Mouse (Mus musculus): ENCODE measurements around the gene Ndufaf2. TPM values are rescaled to one million over a fixed set of nuclear protein-coding genes. Genes with fewer than 3 reads are reported as not detected.

Gene Ndufaf2
- polyA plus RNA-seq, 1 experiment from 2014 or later, result 69.3 TPM

- Histone ChIP-seq H3K27ac (no peak overlapping the region), H3K9ac (no peak overlapping the region), H3K9me3 (replicated peaks) (no peaks in the 10 kb centered on the region), H3K4me2 (replicated peaks) (no peak overlapping the region), H3K4me1 (peaks cover 5% of the 10 kb centered on the region; the same call in 1 of the 2 replicates), H3K36me3 (no peaks in the 10 kb centered on the region), H3K27me3 (no peaks in the 10 kb centered on the region), H3K4me3 (no peak overlapping the region)
- no peak for ATAC-seq (ENCODE audit: low FRiP score)
- 84% methylated on average over 5 of the region's 5 CpGs for WGBS
Measured at GRCm38 (mm10) chr13:108113536-108113935, 44.9 kb downstream of the Ndufaf2 start.

GRCm38 (mm10) chr13:108110929-108111328 lies 47.5 kb downstream of the Ndufaf2 start:
- no peak overlapping the region for H3K27ac ChIP-seq
- H3K4me1 ChIP-seq, result peaks cover 5% of the 10 kb centered on the region; the same call in 1 of the 2 replicates
- no peak overlapping the region for H3K4me3 ChIP-seq
- no peaks in the 10 kb centered on the region for H3K27me3 ChIP-seq
- no peaks in the 10 kb centered on the region for H3K36me3 ChIP-seq
- ATAC-seq (ENCODE audit: low FRiP score), result no peak
- WGBS, result 94% methylated on average over 6 of the region's 6 CpGs
- H3K4me2 ChIP-seq (replicated peaks), result no peak overlapping the region
- no peaks in the 10 kb centered on the region for H3K9me3 ChIP-seq (replicated peaks)
- no peak overlapping the region for H3K9ac ChIP-seq

GRCm38 (mm10) chr13:108100700-108101099 lies 57.7 kb downstream of the Ndufaf2 start:
- Histone ChIP-seq H3K4me2 (replicated peaks) (no peak overlapping the region), H3K36me3 (0 out of 2 replicates have a peak, but pooled peaks cover 5% of the 10 kb centered on the region), H3K4me1 (no peaks in the 10 kb centered on the region), H3K4me3 (no peak overlapping the region), H3K27ac (no peak overlapping the region), H3K9me3 (replicated peaks) (no peaks in the 10 kb centered on the region), H3K9ac (no peak overlapping the region), H3K27me3 (no peaks in the 10 kb centered on the region)
- no peak for ATAC-seq (ENCODE audit: low FRiP score)
- WGBS, result 41% methylated on average over 2 of the region's 2 CpGs

- Histone ChIP-seq H3K9ac (no peak overlapping the region), H3K4me1 (no peaks in the 10 kb centered on the region), H3K4me2 (replicated peaks) (no peak overlapping the region), H3K4me3 (no peak overlapping the region), H3K9me3 (replicated peaks) (no peaks in the 10 kb centered on the region), H3K27me3 (no peaks in the 10 kb centered on the region), H3K36me3 (0 out of 2 replicates have a peak, but pooled peaks cover 5% of the 10 kb centered on the region), H3K27ac (no peak overlapping the region)
- WGBS, result 82% methylated on average over 7 of the region's 7 CpGs
- no peak for ATAC-seq (ENCODE audit: low FRiP score)
Measured at GRCm38 (mm10) chr13:108096446-108096845, 62.0 kb downstream of the Ndufaf2 start.

- ATAC-seq (ENCODE audit: low FRiP score), result no peak
- 91% methylated on average over 7 of the region's 7 CpGs for WGBS
Measured at GRCm38 (mm10) chr13:108095617-108096016, 62.8 kb downstream of the Ndufaf2 start.

GRCm38 (mm10) chr13:108094681-108095080 lies 63.7 kb downstream of the Ndufaf2 start:
- Histone ChIP-seq H3K36me3 (0 out of 2 replicates have a peak, but pooled peaks cover 5% of the 10 kb centered on the region), H3K27ac (no peak overlapping the region), H3K4me3 (no peak overlapping the region), H3K4me1 (no peaks in the 10 kb centered on the region), H3K9ac (no peak overlapping the region), H3K4me2 (replicated peaks) (no peak overlapping the region), H3K27me3 (no peaks in the 10 kb centered on the region), H3K9me3 (replicated peaks) (no peaks in the 10 kb centered on the region)
- ATAC-seq (ENCODE audit: low FRiP score), result no peak
- WGBS, result 94% methylated on average over 5 of the region's 5 CpGs

More at GRCm38 (mm10) chr13:108095617-108096016, 62.8 kb downstream of the Ndufaf2 start:
- no peaks in the 10 kb centered on the region for H3K9me3 ChIP-seq (replicated peaks)
- no peak overlapping the region for H3K4me3 ChIP-seq
- H3K27me3 ChIP-seq, result no peaks in the 10 kb centered on the region
- no peak overlapping the region for H3K27ac ChIP-seq
- 0 out of 2 replicates have a peak, but pooled peaks cover 5% of the 10 kb centered on the region for H3K36me3 ChIP-seq
- H3K4me2 ChIP-seq (replicated peaks), result no peak overlapping the region
- H3K4me1 ChIP-seq, result no peaks in the 10 kb centered on the region
- no peak overlapping the region for H3K9ac ChIP-seq

- no peak overlapping the region for H3K4me3 ChIP-seq
- H3K27me3 ChIP-seq, result no peaks in the 10 kb centered on the region
- H3K4me2 ChIP-seq (replicated peaks), result no peak overlapping the region
- H3K9me3 ChIP-seq (replicated peaks), result no peaks in the 10 kb centered on the region
- ATAC-seq (ENCODE audit: low FRiP score), result no peak
- WGBS, result 87% methylated on average over 7 of the region's 7 CpGs
- no peaks in the 10 kb centered on the region for H3K4me1 ChIP-seq
- H3K36me3 ChIP-seq, result no peaks in the 10 kb centered on the region
- H3K27ac ChIP-seq, result no peak overlapping the region
- H3K9ac ChIP-seq, result no peak overlapping the region
Measured at GRCm38 (mm10) chr13:108092290-108092689, 66.1 kb downstream of the Ndufaf2 start.

- Histone ChIP-seq H3K9me3 (replicated peaks) (no peaks in the 10 kb centered on the region), H3K4me1 (no peaks in the 10 kb centered on the region), H3K27ac (no peak overlapping the region), H3K9ac (no peak overlapping the region), H3K4me2 (replicated peaks) (no peak overlapping the region), H3K4me3 (no peak overlapping the region), H3K36me3 (no peaks in the 10 kb centered on the region), H3K27me3 (no peaks in the 10 kb centered on the region)
- WGBS, result 72% methylated on average over 4 of the region's 4 CpGs
- ATAC-seq (ENCODE audit: low FRiP score), result no peak
Measured at GRCm38 (mm10) chr13:108086724-108087123, 71.7 kb downstream of the Ndufaf2 start.

- 89% methylated on average over 5 of the region's 5 CpGs for WGBS
Measured at GRCm38 (mm10) chr13:108086036-108086435, 72.4 kb downstream of the Ndufaf2 start.

GRCm38 (mm10) chr13:108084086-108084485 lies 74.3 kb downstream of the Ndufaf2 start:
- H3K4me3 ChIP-seq, result no peak overlapping the region
- no peak overlapping the region for H3K4me2 ChIP-seq (replicated peaks)
- no peaks in the 10 kb centered on the region for H3K36me3 ChIP-seq
- no peak overlapping the region for H3K9ac ChIP-seq
- H3K27ac ChIP-seq, result no peak overlapping the region
- no peak for ATAC-seq (ENCODE audit: low FRiP score)
- no peaks in the 10 kb centered on the region for H3K4me1 ChIP-seq
- no peaks in the 10 kb centered on the region for H3K27me3 ChIP-seq
- H3K9me3 ChIP-seq (replicated peaks), result no peaks in the 10 kb centered on the region
- 96% methylated on average over 4 of the region's 4 CpGs for WGBS

More at GRCm38 (mm10) chr13:108086036-108086435, 72.4 kb downstream of the Ndufaf2 start:
- no peak for ATAC-seq (ENCODE audit: low FRiP score)
- H3K9ac ChIP-seq, result no peak overlapping the region
- no peaks in the 10 kb centered on the region for H3K9me3 ChIP-seq (replicated peaks)
- H3K4me1 ChIP-seq, result no peaks in the 10 kb centered on the region
- no peaks in the 10 kb centered on the region for H3K27me3 ChIP-seq
- H3K4me3 ChIP-seq, result no peak overlapping the region
- no peak overlapping the region for H3K4me2 ChIP-seq (replicated peaks)
- H3K36me3 ChIP-seq, result no peaks in the 10 kb centered on the region
- H3K27ac ChIP-seq, result no peak overlapping the region

GRCm38 (mm10) chr13:108077901-108078300 lies 80.5 kb downstream of the Ndufaf2 start:
- WGBS, result 91% methylated on average over 4 of the region's 4 CpGs
- no peak for ATAC-seq (ENCODE audit: low FRiP score)

GRCm38 (mm10) chr13:108077476-108077875 lies 80.9 kb downstream of the Ndufaf2 start:
- ATAC-seq (ENCODE audit: low FRiP score), result no peak
- Histone ChIP-seq H3K36me3 (no peaks in the 10 kb centered on the region), H3K27ac (no peak overlapping the region), H3K9ac (no peak overlapping the region), H3K4me3 (no peak overlapping the region), H3K9me3 (replicated peaks) (no peaks in the 10 kb centered on the region), H3K27me3 (no peaks in the 10 kb centered on the region), H3K4me1 (no peaks in the 10 kb centered on the region), H3K4me2 (replicated peaks) (no peak overlapping the region)
- WGBS, result 91% methylated on average over 6 of the region's 6 CpGs

More at GRCm38 (mm10) chr13:108077901-108078300, 80.5 kb downstream of the Ndufaf2 start:
- no peak overlapping the region for H3K9ac ChIP-seq
- no peaks in the 10 kb centered on the region for H3K27me3 ChIP-seq
- no peak overlapping the region for H3K4me3 ChIP-seq
- no peaks in the 10 kb centered on the region for H3K36me3 ChIP-seq
- no peaks in the 10 kb centered on the region for H3K9me3 ChIP-seq (replicated peaks)
- no peak overlapping the region for H3K27ac ChIP-seq
- no peak overlapping the region for H3K4me2 ChIP-seq (replicated peaks)
- H3K4me1 ChIP-seq, result no peaks in the 10 kb centered on the region

- WGBS, result 95% methylated on average over 10 of the region's 10 CpGs
- Histone ChIP-seq H3K4me3 (no peak overlapping the region), H3K9me3 (replicated peaks) (no peaks in the 10 kb centered on the region), H3K9ac (no peak overlapping the region), H3K27ac (no peak overlapping the region), H3K36me3 (no peaks in the 10 kb centered on the region), H3K27me3 (no peaks in the 10 kb centered on the region), H3K4me1 (no peaks in the 10 kb centered on the region), H3K4me2 (replicated peaks) (no peak overlapping the region)
- no peak for ATAC-seq (ENCODE audit: low FRiP score)
Measured at GRCm38 (mm10) chr13:108070171-108070570, 88.3 kb downstream of the Ndufaf2 start.

All from hindbrain, embryonic 12.5 days (tissue).